Mouse (Mus musculus) intestine, embryonic 14.5 days (tissue): ENCODE measurements around the gene Olfr588-ps1. TPM values are rescaled to one million over a fixed set of nuclear protein-coding genes. Genes with fewer than 3 reads are reported as not detected.

Source experiments
- polyA plus RNA-seq: library from polyadenylated mRNA; unstranded; fragments of >200 nt; fragmentation: Nextera tagmentation; extraction: Ambion mirVana; gene quantifications from 2 replicates; pipeline ENCODE4 v1.2.1, GENCODE M21; 2014

Olfr588-ps1 gene
- polyA plus RNA-seq, 1 experiment from 2014 or later: not detected

Other genes starting within 250 kb of the Olfr588-ps1 start
- not detected in 2 replicates for gene Olfr569, start 250.0 kb upstream of the Olfr588-ps1 start, polyA plus RNA-seq
- not detected in 2 replicates for gene Olfr570, start 246.3 kb upstream of the Olfr588-ps1 start, polyA plus RNA-seq
- gene Olfr571, start 223.3 kb upstream of the Olfr588-ps1 start, polyA plus RNA-seq: not detected in 2 replicates
- gene Olfr572, start 216.5 kb upstream of the Olfr588-ps1 start, polyA plus RNA-seq: not detected in 2 replicates
- not detected in 2 replicates for gene Olfr573-ps1, start 198.3 kb upstream of the Olfr588-ps1 start, polyA plus RNA-seq
- gene Olfr574, start 192.4 kb upstream of the Olfr588-ps1 start, polyA plus RNA-seq: not detected in 2 replicates
- not detected in 2 replicates for gene Olfr575, start 182.1 kb upstream of the Olfr588-ps1 start, polyA plus RNA-seq
- gene Olfr576, start 178.2 kb upstream of the Olfr588-ps1 start, polyA plus RNA-seq: not detected in 2 replicates
- gene Olfr577, start 164.9 kb upstream of the Olfr588-ps1 start, polyA plus RNA-seq: not detected in 2 replicates
- not detected in 2 replicates for gene Olfr578, start 151.6 kb upstream of the Olfr588-ps1 start, polyA plus RNA-seq
- gene Olfr582, start 102.9 kb upstream of the Olfr588-ps1 start, polyA plus RNA-seq: not detected in 2 replicates
- not detected in 2 replicates for gene Olfr583, start 89.6 kb upstream of the Olfr588-ps1 start, polyA plus RNA-seq
- gene Olfr584, start 59.0 kb upstream of the Olfr588-ps1 start, polyA plus RNA-seq: not detected in 2 replicates
- not detected in 2 replicates for gene Olfr585, start 43.2 kb upstream of the Olfr588-ps1 start, polyA plus RNA-seq
- gene Olfr586, start 15.2 kb upstream of the Olfr588-ps1 start, polyA plus RNA-seq: not detected in 2 replicates
- gene Olfr589, start 15.5 kb downstream of the Olfr588-ps1 start, polyA plus RNA-seq: not detected in 2 replicates
- not detected in 2 replicates for gene Olfr591, start 37.5 kb downstream of the Olfr588-ps1 start, polyA plus RNA-seq
- gene Olfr592, start 43.9 kb downstream of the Olfr588-ps1 start, polyA plus RNA-seq: not detected in 2 replicates
- not detected in 2 replicates for gene Olfr593, start 71.0 kb downstream of the Olfr588-ps1 start, polyA plus RNA-seq
- gene Olfr594, start 76.1 kb downstream of the Olfr588-ps1 start, polyA plus RNA-seq: not detected in 2 replicates
- not detected in 2 replicates for gene Usp17ld, start 111.6 kb downstream of the Olfr588-ps1 start, polyA plus RNA-seq
- gene Olfr596, start 164.8 kb downstream of the Olfr588-ps1 start, polyA plus RNA-seq: not detected in 2 replicates
- not detected in 2 replicates for gene Olfr597, start 175.4 kb downstream of the Olfr588-ps1 start, polyA plus RNA-seq
- not detected in 2 replicates for gene Olfr598, start 182.7 kb downstream of the Olfr588-ps1 start, polyA plus RNA-seq
- gene Olfr599, start 195.0 kb downstream of the Olfr588-ps1 start, polyA plus RNA-seq: not detected in 2 replicates
- not detected in 2 replicates for gene Olfr600, start 208.8 kb downstream of the Olfr588-ps1 start, polyA plus RNA-seq
- not detected in 2 replicates for gene Olfr601, start 221.8 kb downstream of the Olfr588-ps1 start, polyA plus RNA-seq
- not detected in 2 replicates for gene Olfr603, start 245.3 kb downstream of the Olfr588-ps1 start, polyA plus RNA-seq